Mouse (Mus musculus): ENCODE data around the gene Cks2. TPM values are rescaled to one million over a fixed set of nuclear protein-coding genes. Genes with fewer than 3 reads are reported as not detected.
"Not testable (repeated sequence)": the region's sequence is repeated elsewhere in the genome, so short reads cannot be mapped to it uniquely, and the experiment has no call there.

Gene Cks2
- total RNA-seq, 2 experiments from 2014 or later, result 4.6 to 6.3 TPM

DNA sequence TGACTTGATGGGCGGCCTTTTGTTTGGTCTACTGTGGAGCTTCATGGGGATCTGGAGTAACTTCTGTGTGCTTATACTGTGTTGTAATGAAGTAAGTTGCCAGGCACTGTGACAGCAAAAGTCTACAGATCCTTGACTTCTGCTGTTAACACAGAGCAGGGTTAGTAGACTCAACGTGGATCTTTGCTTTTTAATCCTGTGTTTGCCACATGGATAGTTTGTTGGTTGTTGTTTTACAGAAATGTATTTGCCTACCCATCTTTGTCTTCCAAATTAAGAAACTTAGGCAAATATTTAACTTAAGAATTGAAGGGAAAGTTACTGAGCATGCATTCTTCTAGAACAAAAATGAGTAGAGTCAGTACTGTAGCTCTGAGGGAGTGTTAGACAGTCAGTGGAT, 18.5 kb downstream of the Cks2 start:
- intact Hi-C loops (cut with DNase I), result no loop called here
- DNase-seq (ENCODE audit: extremely low spot score in 1 of 2, low spot score in 2 of 2), result no peak

GRCm38 (mm10) chr13:51668195-51668594, 23.2 kb downstream of the Cks2 start:
- DNase-seq (ENCODE audit: extremely low spot score in 1 of 2, low spot score in 2 of 2); intact Hi-C loops (cut with DNase I): not testable (repeated sequence)

DNA sequence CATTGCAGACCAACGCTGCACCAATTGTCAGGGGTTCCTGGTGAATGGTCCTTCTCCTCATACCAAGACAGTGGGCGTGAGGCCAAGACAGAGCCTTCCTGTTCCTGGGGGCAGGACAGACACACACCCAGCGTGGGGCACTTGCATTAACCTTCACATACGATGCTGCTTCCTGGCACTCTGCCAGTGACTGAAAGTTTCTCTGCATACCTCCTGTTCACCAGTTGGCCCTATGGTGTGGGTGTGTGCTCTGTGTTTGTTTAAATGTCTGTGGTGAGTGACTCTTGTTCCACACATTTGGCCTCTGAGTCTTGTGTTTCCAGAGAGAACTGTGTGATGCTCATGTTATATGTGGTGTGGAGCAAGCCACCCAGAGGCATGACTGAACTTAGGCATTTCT, 31.6 kb downstream of the Cks2 start:
- intact Hi-C loops (cut with DNase I), result no loop called here
- peak in 1 of 2 experiments; percentile 53 for DNase-seq (ENCODE audit: extremely low spot score in 1 of 2, low spot score in 2 of 2)

DNA sequence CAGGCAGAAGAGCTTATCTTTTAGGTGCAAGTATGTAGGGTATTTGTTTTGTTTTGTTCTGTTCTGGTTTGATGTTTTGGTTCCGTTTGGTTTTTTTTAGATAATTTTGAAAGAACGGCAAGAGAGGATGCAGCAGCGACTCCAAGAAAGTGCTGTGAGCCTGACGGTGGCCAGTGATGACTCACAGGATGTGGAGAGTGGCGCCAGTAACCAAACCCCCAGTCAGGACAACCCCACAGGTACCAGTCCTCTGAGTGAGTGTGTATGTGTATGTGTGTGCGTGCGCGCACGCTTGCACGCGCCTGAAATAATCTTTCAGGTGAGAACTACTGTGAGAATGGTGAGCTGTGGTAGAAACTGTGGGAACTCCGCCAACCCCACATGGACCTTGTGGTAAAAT, 32.0 kb downstream of the Cks2 start:
- intact Hi-C loops (cut with DNase I), result no loop called here

DNA sequence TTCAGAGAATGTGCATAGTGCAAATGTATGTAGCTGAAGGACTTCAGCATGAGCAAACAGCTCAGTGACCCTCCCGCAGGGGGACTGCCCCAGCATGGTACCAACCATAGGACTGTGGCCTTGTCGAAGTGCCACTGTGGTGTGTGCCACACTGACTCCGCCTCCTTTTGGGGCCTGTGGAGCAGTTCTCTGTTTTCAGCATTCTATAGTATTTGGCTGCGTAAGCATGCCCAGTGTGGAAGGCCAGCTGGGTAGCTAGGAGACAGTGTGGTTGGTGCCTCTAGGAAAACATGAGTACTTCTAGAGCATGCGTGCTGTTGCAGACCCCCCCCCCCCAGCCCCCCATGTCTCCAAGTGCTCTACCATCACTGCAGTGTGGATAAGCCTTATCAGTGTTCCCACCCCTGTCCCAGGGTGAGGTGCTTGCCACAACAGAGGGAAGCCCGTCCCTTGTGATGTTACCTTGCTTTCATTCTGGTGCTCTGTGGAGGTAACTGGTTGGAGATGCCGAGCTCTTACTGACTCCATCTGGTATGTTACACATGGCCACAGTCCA, 32.7 kb downstream of the Cks2 start:
- intact Hi-C loops (cut with DNase I), result no loop called here
- DNase-seq (ENCODE audit: extremely low spot score in 1 of 2, low spot score in 2 of 2), result peak in 1 of 2 experiments; percentile 21

More for the DNA sequence above, 32.0 kb downstream of the Cks2 start:
- peak in 1 of 2 experiments; percentile 21 for DNase-seq (ENCODE audit: extremely low spot score in 1 of 2, low spot score in 2 of 2)

GRCm38 (mm10) chr13:51678687-51679086, 33.7 kb downstream of the Cks2 start:
- intact Hi-C loops (cut with DNase I), result no loop called here
- peak in 1 of 2 experiments; percentile 24 for DNase-seq (ENCODE audit: extremely low spot score in 1 of 2, low spot score in 2 of 2)

- DNase-seq (ENCODE audit: extremely low spot score in 1 of 2, low spot score in 2 of 2), result no peak
- intact Hi-C loops (cut with DNase I), result no loop called here
Observed at GRCm38 (mm10) chr13:51679332-51679731, 34.3 kb downstream of the Cks2 start.

- intact Hi-C loops (cut with DNase I), result no loop called here
- peak in 1 of 2 experiments; percentile 17 for DNase-seq (ENCODE audit: extremely low spot score in 1 of 2, low spot score in 2 of 2)
Observed at GRCm38 (mm10) chr13:51681076-51681475, 36.0 kb downstream of the Cks2 start.

DNA sequence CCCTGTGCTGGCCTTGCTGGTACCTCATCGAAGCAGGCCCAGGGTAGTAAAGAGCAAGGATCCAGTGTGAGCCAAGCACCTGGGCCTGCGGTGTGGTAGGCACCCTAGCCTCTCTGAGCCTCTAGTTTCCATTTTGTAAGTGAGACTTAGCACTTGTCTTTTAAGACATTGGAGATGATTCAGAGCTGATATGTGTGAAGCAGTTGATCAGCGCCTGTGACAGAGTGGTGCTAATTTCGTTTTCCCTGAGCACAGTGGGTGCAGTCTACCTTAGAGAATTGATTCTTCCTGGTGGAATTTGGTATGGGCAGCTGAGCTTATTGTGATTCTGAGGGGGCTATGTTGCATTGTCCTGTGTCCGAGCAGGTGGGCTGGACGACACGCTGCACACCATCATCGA, 36.6 kb downstream of the Cks2 start:
- intact Hi-C loops (cut with DNase I), result no loop called here
- DNase-seq (ENCODE audit: extremely low spot score in 1 of 2, low spot score in 2 of 2), result peak in 1 of 2 experiments; percentile 12

DNA sequence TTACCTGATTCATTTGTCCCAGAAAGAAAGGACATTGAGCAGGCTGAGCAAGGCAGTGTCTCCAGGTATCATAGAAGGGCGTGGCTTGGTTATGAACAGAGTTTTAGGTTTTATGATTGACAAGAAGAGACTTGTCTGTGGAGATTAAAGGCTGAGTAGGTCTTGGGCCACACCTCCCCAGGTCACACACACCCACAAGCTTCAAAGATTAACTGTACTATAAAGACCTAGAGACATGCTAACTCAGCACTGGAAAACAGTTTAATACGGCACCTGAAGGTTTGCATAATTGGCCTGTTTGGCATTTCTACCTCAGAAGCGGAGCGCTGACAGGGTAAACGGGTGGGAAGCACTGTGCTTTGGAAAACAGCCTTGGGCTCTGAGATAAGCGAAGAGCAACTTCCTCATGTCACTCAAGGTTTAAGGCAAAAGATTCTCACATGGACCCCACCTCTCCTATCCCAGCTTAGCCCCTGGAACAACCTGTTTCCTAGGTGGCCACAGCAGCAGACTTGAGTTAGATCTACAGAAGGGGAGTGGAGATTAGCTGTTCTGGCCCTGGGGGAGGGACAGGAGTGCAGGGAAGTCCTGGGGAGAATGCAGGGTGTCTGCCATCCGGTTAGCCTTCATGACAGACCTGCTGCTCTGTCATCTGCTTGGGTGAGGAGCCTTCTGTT, 40.4 kb downstream of the Cks2 start:
- intact Hi-C loops (cut with DNase I), result no loop called here
- peak in 1 of 2 experiments; percentile 11 for DNase-seq (ENCODE audit: extremely low spot score in 1 of 2, low spot score in 2 of 2)

GRCm38 (mm10) chr13:51686966-51687365, 41.9 kb downstream of the Cks2 start:
- intact Hi-C loops (cut with DNase I), result no loop called here
- DNase-seq (ENCODE audit: extremely low spot score in 1 of 2, low spot score in 2 of 2), result peak in 1 of 2 experiments; percentile 21

GRCm38 (mm10) chr13:51688688-51689087, 43.7 kb downstream of the Cks2 start:
- peak in 1 of 2 experiments; percentile 17 for DNase-seq (ENCODE audit: extremely low spot score in 1 of 2, low spot score in 2 of 2)
- intact Hi-C loops (cut with DNase I), result no loop called here

DNA sequence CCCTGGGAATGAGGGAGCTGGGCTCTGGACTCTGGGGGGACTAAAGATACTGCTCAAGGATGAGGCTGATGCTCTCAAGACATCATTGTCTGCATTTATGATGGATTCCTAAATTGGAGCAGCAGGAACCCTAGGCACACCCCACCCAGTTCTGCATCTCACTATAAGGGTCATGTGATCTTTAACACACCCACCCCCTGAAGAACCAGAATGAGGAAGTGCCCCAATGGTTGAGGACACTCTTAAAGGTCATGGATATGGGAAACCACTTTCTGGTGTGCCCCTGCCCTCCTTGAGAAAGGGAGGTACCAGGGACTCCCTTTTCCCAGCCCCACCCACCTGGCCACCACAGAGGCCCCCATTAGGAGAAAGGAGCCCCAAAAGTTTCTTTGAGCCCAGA, 51.4 kb downstream of the Cks2 start:
- DNase-seq (ENCODE audit: extremely low spot score in 1 of 2, low spot score in 2 of 2), result peak in 1 of 2 experiments; percentile 18
- intact Hi-C loops (cut with DNase I), result no loop called here

DNA sequence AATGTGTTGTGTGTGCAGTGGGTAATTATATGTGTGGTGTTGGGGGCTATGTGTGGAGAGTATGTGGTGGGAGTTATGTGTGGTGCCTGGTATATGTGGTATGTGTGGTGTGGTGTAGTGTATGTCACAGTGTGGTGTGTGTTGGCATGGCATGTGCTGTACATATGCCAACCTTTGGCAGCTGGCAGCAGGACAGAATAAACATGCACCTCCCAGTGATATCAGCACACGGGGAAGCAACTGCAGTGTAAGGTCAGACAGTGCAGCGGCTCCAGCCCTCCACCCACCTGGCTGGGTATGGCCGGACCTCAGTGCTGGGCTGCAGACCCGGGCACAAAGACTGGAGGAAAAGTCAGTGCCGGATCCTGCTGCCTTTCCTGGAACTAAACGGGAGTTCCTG, 52.4 kb downstream of the Cks2 start:
- DNase-seq (ENCODE audit: extremely low spot score in 1 of 2, low spot score in 2 of 2), result peak in 1 of 2 experiments; percentile 14
- intact Hi-C loops (cut with DNase I), result no loop called here

DNA sequence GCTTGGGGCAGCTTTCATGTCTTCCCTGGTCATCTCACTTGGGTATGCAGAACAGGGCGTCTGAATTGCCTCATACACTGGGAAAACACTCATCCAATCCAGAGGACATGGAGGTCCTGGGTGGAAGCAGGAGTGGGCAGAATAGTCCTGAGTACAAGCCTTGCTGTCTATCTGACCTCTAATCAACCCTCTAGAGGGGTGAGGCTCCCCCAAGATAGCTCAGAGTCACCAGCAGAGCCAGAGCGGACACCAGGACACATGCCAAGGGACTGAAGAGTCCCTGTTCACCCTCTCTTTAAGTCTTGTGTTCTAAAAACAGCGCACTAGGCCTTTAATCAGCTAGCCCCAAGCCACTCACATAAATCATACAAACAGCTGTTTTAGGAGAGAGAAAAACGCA, 52.9 kb downstream of the Cks2 start:
- intact Hi-C loops (cut with DNase I), result no loop called here
- no peak for DNase-seq (ENCODE audit: extremely low spot score in 1 of 2, low spot score in 2 of 2)

GRCm38 (mm10) chr13:51698318-51698717, 53.3 kb downstream of the Cks2 start:
- intact Hi-C loops (cut with DNase I), result no loop called here
- DNase-seq (ENCODE audit: extremely low spot score in 1 of 2, low spot score in 2 of 2), result no peak

Other genes starting within 250 kb of the Cks2 start
- gene S1pr3, start 236.6 kb upstream of the Cks2 start, total RNA-seq (2021), result 1 to 10 TPM; 7.3 to 7.9 TPM
- 100 to 1,000 TPM; 189 to 212 TPM for gene Shc3, start 75.8 kb upstream of the Cks2 start, total RNA-seq (2021)
- gene Secisbp2, start 6.5 kb downstream of the Cks2 start, total RNA-seq (2021), result 10 to 100 TPM; 16.4 TPM
- gene Sema4d, start 148.5 kb downstream of the Cks2 start, total RNA-seq (2021), result 10 to 100 TPM; 66.1 to 77.0 TPM
- gene Gadd45g, start 201.4 kb downstream of the Cks2 start, total RNA-seq (2021), result 10 to 100 TPM; 12.1 to 15.7 TPM